Mouse (Mus musculus): ENCODE data around the gene Cdiptos.

The Cdiptos gene

DNA sequence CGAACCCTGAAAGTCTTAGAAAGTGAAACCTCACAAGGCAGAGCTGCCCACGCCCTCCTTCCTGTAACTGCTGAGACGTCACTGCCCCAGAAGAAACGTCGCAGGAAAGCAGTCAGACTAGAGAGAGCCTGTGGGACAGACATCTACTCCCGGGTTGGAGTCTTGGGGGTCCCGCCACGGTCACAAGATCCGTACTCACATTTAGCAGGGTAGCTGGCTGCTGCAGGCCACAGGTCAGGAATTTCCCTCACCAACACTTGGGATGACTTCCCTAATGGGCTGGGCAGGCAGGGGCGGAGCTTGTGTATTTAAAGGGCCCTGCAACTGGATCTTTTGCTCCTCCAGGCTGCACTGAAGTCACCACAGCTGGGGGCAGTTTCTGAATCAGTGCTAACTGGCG lies 38.4 kb upstream of the Cdiptos start, which contains the start of gene Mvp:
Gene Mvp, minus strand, starts transcription at position 302 of the 400 bp plus-strand sequence.
- peak in 1 of 2 experiments; percentile 41 for DNase-seq (ENCODE audit: low spot score in 2 of 2)

DNA sequence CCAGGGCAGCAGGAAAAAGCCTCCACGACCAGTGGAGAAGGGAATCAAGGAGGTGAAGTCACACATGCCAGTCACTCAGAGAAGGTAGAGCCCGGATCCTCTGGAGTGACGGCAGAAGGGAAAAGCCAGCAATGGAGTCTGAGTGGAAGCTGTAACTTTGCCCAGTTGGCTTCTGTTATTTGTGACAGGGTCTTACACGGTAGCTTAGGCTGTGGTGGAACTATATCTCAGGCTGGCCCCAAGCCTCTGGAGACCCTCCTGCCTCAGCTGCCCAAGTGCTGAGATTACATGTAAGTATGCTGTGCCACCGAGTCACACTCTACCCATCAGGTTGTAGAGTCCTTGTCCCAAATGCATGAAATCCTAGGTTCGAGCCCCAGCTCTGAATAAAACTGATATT lies 37.5 kb upstream of the Cdiptos start:
- no peak for DNase-seq (ENCODE audit: low spot score in 2 of 2)

DNA sequence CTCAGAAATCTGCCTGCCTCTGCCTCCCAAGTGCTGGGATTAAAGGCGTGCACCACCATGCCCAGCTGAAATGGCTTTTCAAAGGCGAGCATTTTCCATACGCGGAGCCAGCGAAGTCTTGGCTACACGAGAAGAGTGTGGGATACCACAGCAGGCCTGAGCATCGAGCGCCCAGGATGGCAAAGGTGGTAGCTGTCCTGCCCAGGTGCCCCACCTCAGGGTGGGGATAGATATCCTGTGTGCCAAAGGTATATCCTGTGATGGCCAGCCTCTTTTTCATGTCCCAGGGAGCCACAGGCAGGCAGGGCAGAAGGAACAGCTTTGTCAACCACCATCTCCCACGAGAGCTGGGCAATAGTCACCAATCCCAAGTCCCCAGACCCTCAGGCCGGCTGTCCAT lies 36.9 kb upstream of the Cdiptos start:
- no peak for DNase-seq (ENCODE audit: low spot score in 2 of 2)

DNA sequence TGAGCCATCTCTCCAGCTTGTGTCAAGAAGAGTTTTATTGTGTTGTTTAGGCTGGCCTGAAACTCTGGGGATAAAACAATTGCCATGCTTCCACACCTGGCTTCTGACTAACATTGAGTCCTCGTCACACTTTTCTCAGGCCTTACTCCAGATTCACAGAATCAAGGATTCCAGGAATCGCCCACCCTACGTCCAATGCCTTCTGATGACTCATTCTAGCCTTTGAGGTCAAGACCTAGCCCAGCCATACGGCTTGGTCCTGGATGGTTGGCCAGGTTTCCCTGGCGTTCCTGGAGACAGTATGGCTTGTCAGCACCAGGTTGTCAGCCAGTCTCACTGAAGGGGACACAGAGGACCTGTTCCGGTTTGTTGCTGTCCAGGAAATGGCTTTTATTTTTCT lies 36.5 kb upstream of the Cdiptos start:
- no peak for DNase-seq (ENCODE audit: low spot score in 2 of 2)

DNA sequence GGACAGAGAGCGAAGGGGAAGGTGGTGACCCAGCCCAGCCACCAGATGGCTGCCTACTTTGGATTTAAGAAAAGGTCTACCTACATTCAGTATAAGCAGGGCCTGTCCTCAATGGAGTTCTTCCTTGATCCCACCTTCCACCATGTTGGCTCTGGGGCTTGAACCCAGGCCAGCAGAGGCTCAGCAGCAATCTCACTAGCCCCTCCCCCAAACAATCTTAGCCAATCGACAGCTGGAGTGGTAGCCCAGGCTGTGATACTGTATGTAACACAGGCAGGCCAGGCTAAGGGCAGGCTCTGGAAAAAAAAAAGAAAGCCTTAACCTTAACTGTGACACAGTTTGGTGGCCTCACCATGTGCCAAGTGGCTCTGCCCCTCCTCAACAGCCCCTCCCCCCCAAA lies 35.8 kb upstream of the Cdiptos start:
- DNase-seq (ENCODE audit: low spot score in 2 of 2): no peak

DNA sequence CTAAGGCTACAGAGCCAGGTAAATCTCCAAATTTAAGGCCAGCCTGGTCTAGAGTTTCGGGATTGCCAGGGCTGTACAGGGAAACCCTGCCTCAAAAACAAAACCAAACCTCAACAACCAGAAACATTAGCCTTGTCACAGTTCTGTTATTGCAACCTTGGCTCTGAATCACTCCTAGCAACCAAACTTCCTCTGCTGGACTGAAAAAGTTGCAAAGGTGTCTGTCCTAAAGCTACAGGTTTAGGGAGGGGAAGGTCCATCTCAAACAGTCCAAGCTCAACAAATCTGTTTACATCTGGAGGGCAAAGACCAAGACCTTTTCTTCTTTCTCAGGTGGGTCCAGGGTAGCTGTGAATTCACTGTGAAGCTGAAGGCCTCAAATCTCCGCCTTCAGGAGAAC lies 35.2 kb upstream of the Cdiptos start:
- DNase-seq (ENCODE audit: low spot score in 2 of 2): no peak

DNA sequence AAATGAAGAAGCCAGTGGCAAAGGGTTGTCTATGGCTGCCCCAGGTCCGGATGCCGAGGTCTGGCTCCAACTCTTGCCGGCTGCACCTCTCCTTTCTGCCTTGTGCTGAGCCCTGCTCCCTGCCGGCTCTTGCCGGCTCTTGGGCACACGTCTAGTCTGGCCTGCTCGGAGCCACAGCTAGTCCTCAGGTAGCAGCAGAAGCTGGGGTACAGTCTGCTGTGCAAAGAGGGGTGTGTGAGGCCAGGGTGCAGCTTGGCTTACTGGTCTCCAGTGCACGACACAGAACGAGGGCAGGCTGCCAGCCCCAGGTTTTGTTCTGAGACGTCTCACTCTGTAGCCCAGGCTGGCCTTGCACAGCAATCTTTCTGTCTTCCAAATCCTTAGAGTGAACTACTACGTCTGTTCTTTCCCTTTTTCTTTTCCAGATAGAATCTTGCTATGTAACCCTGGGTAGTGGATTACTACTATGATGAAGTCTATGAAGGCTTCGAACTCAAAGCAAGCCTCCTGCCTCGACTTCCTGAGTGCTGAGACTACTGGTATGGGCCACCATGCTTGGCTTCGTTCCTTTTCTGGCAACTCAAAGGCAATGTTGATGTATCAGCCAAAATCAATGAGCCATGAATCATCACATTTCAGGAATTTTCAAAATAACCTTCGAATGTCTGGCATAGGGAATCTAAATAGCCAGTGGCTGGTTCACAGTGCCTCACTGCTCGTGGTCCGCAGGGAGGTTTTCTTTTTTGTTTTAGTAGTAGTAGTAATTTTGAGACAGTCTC lies 33.6 kb upstream of the Cdiptos start:
- DNase-seq (ENCODE audit: low spot score in 2 of 2): no peak

DNA sequence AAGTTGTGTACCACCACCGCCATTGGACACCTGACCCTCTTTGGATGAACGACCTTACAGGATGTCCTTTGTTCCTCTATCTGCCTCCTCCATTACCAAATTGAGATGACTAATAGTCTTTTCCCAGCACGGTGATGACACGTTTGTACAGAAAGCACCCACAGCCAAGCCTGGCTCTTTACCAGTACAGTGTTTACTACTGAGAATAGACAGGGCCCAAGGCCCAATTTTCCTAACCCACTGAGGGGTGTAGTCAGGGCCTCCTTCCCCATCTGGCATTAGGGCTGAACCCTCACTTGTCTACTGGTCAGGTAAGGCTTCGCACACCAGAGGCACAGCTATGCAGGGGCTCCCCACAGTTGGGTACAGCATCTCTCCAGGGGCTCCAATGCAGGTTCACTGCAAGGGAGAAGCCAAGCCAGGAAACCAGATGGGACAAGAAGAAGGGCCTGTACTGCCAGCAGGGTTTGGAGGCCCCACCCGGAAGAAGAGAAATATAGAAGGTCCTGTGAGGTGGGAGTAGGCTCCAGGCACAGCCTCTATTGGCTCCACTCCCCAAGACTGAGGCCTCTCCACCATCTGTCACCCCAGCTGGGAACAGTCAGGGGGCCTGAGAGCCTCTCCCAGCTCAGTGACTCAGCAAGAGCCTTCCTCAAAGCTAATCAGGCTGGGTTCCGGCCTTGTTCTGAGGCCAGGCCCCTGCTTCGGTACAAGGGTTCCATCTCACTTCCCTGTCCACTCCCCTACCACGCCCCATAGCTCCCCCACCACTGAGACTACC lies 32.5 kb upstream of the Cdiptos start:
- peak; percentile 69 to 82 for DNase-seq (ENCODE audit: low spot score in 2 of 2)

DNA sequence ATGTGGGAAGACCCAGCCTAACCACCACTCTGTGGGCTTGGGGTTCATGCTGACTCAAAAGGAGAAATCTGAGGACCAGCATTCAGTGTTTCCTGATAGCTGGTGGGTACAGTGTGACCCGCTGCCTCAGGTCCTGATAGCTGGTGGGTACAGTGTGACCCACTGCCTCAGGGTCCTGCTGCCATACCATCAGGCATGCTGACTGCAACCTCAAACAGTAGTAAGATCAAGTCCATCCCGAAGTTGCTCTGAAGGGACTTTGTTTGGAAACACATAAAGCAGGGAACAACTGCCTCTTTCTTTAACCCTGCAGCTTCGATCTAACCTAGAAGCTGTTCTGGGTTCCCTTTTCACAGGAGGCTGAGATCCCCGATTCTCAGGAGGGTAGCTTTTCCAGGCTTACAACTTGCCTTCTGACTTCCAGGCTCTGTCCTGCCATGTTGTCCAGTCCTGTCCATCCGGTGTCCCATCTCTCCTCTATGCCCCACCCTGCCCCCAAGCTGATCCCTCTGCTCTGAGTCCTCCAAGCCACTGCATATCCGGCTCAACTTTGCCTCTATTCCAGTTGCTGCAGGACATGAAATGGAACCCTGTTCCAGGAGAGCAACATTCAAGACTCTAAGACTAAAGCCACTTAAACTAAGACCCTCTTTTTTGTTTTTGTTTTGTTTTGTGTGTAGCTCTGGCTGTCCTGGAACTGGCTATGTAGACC lies 31.6 kb upstream of the Cdiptos start:
- DNase-seq (ENCODE audit: low spot score in 2 of 2): no peak

DNA sequence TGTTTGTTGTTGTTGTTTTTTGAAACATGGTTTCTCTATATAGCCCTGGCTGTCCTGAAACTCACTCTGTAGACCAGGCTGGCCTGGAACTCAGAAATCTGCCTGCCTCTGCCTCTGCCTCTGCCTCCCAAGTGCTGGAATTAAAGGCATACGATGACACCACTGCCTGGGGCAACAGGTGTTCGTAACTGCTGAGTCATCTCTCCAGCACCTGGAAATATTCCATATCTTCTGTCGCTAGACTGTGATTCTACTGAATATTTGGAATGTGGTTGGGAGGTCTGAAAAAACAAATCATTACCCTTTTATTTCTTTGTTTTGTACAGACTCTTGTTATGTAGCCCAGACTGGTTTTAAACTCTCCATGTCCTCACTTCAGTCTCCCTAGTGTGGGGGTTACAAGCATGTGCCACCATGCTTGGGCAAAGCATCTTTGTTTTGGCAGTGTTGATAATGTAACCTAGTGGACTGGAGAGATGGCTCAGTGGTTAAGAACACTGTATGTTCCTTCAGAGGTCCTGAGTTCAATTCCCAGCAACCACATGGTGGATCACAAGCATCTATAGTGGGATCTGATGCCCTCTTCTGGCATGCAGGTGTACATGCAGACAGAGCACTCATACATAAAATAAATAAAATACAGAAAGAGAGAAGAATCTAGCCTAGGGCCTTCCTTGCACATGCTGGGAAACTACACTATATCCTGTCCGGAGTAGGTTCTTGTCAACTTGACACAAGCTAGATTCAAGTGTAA lies 28.4 kb upstream of the Cdiptos start:
- no peak for DNase-seq (ENCODE audit: low spot score in 2 of 2)

DNA sequence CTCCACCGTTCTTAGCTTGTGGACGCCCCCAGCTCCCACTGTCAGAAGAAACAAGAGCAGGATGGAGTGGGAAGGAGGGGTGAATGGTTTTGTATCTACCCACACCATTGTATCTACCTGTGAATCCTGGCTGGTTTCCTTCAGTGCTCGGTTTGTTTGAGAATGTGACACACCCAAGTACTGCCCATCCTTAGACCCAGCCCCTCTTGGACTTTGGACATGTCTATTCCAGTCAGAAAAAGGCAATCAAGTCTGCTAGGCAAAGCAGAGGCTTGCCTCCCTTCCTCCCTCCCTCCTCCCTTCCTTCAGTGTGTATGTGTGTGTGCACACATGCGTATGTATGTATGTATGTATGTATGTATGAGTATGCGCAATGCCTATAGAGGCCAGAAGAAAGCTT lies 27.7 kb upstream of the Cdiptos start:
- DNase-seq (ENCODE audit: low spot score in 2 of 2): no peak

DNA sequence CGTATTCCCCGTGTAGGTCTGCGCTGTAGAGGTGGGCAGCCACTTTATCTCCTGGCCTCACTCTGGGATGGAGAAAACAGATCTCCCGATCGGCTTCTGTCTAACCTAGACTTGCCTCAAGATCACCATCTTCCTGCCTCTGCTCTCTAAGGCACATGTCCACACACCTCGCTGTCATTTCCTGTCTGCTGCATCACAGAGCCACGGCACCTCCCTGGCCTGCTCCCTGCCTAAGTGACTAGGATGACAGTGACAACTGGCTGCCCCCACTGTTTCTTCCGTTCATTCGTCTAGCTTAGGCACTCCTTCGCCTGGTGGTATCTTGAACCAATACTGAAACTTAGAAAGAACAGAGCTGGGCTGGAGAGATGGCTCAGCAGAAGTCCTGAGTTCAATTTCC lies 23.7 kb upstream of the Cdiptos start:
- no peak for DNase-seq (ENCODE audit: low spot score in 2 of 2)

DNA sequence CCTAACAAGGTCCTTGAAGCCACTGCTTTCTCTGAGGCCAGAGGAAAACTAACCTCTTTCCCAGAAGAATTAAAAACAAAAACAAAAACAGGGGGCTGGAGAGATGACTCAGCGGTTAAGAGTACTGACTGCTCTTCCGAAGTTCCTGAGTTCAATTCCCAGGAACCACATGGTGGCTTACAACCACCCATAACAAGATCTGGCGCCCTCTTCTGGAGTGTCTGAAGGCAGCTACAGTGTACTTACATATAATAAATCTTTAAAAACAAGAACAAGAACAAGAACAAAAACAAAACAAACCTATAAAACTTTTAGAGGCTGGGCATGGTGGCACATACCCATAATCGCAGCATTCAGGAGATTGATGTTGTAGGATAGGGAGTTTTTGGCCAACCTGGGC lies 20.6 kb upstream of the Cdiptos start:
- no peak for DNase-seq (ENCODE audit: low spot score in 2 of 2)

DNA sequence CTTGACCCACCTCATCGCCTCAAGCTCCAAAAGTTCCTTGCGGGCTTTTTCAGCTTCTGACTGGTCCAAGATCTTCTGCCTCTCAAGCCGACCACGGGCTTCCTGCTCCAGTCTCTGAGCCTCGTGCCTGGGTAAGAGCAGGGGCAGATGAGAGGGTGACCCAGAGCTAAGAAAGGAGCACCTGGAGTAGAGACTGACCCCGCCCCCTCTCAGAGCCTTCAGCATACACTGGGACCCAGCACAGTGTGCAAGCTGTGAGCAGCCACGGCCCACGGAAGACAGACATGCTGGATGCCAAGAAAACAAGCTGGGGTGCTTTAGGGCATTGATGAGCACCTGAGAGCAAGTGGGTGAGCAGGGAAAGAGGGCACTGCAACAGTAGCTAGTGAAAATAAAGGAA lies 12.9 kb upstream of the Cdiptos start:
- DNase-seq (ENCODE audit: low spot score in 2 of 2): no peak

DNA sequence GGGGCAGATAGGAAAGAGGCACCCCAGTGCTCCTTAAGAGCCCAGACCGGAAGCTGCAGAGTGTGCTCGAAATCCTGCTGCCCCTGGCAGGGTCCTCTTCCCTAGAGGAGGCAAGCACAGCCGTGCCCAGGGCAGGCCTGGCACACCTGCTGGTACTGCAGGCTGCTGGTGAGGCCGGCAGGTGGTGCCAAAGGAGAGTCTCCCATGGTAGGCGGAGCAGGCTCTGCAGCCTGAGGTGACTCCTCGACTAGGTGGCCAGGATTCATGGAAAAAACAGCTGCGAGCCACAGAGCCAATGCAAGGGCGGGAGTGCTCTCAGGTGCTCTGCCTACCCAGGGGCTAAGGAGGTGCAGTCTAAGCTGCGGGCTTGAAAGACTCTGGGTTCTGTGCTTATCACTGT lies 10.4 kb upstream of the Cdiptos start:
- DNase-seq (ENCODE audit: low spot score in 2 of 2): peak in 1 of 2 experiments; percentile 57

DNA sequence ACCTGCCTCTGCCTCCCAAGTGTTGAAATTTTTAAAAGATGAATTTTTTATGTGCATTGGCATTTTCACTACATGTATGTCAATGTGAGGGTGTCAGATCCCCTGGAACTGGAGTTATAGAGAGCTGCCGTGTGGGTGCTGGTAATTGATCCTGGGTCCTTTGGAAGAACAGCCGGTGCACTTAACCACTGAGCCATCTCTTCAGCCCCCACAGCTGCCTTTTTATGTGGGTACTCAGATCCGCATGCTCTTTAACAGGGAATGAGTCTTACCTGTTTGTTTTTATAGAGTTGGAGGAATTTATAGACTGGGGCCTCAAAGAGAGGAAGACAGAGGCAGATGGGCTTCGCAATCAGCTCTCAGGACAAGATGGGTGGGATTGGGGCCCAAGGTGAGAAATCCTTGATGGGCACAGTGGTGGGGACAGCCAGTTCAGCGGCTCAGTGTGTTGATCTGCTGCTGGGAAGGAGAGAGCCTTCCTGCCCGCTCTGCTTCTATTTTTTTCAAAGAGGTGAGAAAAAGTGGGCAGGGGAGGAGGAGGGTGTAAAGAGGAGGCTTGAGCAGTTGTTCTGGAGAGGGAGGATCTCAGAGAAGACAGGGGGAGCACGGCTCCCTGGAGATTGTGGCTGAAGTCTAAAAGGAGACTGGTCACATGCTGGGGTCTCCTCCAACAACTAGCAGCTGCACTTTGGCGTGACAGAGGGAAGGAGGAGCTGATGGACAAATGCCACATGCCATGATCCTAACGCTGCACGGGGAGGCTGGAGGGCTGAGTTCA lies 9.0 kb upstream of the Cdiptos start:
- DNase-seq (ENCODE audit: low spot score in 2 of 2): no peak

DNA sequence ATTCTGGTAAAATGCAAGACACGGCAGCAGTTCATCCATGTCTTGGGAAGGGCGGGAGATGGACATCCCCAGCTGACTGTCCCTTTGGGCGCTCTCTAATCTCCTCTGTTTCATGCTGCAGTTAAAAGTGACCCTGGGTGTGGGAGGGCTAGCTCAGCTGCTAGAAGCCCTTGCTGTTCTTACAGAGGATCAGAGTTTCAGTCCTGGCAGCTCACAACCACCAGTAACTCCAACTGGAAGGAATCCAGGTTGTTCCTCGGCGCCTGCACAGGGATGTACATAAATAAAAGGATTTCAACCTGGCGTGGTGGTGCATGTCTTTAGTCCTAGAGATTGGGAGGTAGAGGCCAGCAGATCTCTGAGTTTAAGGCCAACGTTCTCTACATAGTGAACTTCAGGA lies 7.2 kb upstream of the Cdiptos start:
- no peak for DNase-seq (ENCODE audit: low spot score in 2 of 2)

DNA sequence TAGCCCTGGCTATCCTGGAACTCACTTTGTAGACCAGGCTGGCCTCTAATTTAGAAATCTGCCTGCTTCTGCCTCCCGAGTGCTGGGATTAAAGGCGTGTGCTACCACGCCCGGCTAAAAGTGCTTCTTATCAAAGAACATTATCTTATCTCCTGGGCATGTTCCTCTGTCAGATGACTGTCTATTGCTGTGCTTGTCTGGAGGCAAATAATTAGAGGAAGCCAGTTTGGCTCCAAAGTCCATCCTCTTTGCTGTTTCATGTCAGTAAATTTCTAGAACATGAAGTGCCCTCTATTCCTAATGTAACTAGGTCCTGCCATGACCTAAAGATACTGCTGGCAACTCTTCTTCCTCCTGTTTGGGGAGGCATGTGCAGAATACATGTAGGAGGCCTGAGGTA lies 6.2 kb upstream of the Cdiptos start:
- DNase-seq (ENCODE audit: low spot score in 2 of 2): no peak

DNA sequence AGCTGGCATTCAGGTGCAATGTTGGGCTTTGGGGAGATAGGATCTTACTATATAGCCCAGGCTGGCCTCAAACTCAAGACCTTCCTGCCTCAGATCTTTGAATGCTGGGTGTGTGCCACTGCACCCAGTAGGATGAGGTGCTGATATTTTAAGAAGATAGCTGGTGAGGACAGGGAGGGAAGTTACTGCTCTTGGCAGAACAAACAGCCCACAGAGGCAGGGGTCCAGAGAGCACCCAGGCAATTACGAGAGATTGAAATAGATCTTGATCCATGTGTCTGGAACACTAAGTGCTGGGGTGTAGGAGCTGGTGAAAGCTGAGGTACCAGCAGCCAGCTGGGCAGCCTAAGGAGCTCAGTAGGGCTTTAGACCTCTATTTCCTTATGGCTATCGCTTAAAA lies 5.7 kb upstream of the Cdiptos start:
- DNase-seq (ENCODE audit: low spot score in 2 of 2): no peak

DNA sequence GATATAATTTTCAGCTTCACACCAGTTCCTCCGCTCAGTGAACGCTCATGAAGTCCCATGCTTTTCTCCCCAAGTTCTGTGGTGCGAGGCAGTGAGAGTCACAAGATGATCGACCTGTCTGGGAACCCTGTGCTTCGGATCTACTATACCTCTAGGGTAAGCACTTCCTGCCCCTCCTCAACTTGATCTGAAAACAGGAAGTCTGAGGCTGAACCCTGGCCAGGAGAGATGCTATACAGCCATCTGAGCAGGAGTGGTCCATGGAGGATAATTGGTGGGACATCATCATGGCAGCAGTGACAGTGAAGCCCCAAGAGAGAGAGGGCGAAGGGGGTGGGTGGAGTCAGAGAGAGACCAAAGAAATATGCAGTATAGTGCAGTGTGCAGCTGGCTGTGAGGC lies 2.9 kb upstream of the Cdiptos start:
- DNase-seq (ENCODE audit: low spot score in 2 of 2): no peak

DNA sequence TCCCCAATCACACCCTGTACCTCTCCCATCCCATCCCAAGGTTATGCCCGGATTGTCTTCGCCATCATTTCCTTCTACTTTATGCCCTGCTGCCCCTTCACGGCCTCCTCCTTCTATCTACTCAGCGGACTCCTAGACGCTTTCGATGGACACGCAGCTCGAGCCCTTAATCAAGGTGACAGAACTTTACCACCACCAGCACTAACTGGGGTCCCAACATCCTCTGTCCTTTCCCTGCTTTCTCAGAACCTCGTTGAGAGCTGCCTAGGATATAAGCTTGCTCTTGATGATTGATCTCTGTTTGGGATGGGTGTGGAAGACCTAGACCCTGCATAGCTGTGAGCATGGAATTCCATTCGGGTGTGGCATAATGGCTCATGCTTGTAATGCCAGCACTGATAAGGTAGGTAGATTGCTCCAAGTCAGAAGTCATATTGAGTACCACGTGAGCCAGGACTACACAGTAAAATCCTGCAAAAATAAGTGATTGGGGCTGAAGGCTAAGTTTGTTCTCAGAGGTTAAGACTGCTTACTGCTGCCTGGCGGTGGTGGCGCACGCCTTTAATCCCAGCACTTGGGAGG lies 1.1 kb upstream of the Cdiptos start:
- no peak for DNase-seq (ENCODE audit: low spot score in 2 of 2)

DNA sequence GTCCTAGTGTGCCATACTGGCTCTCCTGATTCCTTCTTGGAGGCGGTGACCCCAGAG lies 177 bp downstream of the Cdiptos start, which contains the start of gene Cdipt:
Gene Cdipt, plus strand, starts transcription at position 22 of the 57 bp plus-strand sequence.
- no peak for DNase-seq (ENCODE audit: low spot score in 2 of 2)
